Mouse (Mus musculus) bone marrow macrophage, adult 2 months (primary cell): ENCODE measurements around the gene Pnpla2. TPM values are rescaled to one million over a fixed set of nuclear protein-coding genes. Genes with fewer than 3 reads are reported as not detected.

Source experiments
- H3K27ac ChIP-seq: 2 replicates; pipeline ENCODE4 v1.5.1; 2012; ENCODE audit warnings: low read depth, low read length; ENCODE audit not compliant: insufficient read depth
- H3K4me1 ChIP-seq: 2 replicates; pipeline ENCODE4 v1.6.1; 2012; ENCODE audit warnings: low read length; ENCODE audit not compliant: control insufficient read depth, insufficient read depth
- H3K4me3 ChIP-seq: 2 replicates; pipeline ENCODE4 v1.5.1; 2012; ENCODE audit warnings: mild to moderate bottlenecking, low read length, moderate library complexity; ENCODE audit not compliant: insufficient read depth
- CTCF ChIP-seq: IDR thresholded peaks from 2 replicates; pipeline ENCODE4 v1.5.1; 2012; ENCODE audit warnings: low read depth, mild to moderate bottlenecking, low read length, moderate library complexity
- POLR2A ChIP-seq: IDR thresholded peaks from 2 replicates; pipeline ENCODE4 v1.6.1; 2012; ENCODE audit warnings: mild to moderate bottlenecking, low read depth, low read length, borderline replicate concordance
- polyA plus RNA-seq: library from polyadenylated mRNA; stranded (reverse); fragments of >200 nt; gene quantifications from 2 replicates; pipeline ENCODE4 v1.2.4, GENCODE M21; 2012; ENCODE audit not compliant: missing spikeins, insufficient read depth, insufficient read length

The Pnpla2 gene
- polyA plus RNA-seq, 1 experiment = 94.0 TPM

DNA sequence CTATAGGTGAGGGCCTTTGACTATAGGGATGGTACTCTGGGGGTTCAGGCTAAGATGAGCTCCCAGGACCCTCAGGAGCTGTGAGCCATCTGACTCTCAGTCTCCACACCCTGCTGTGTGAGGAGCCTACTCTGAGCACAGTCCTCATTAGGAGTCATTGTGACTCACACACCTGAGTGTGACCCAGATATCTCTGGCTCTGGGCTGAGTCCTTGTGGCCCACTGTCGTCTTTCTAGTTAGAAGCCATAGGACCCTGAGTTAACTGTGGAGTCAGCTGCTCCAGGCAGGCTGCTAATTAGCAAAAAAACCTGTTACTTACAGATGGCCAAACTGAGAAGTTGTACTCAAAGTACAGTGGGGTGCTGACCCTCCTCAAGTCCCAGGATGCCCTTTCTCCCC lies 38.7 kb downstream of the Pnpla2 start:
- TF ChIP-seq CTCF (no peak), POLR2A (no peak)
- Histone ChIP-seq H3K27ac (no peak overlapping the region), H3K4me1 (peaks cover 40% of the 10 kb centered on the region), H3K4me3 (no peak overlapping the region)

- H3K27ac ChIP-seq = no peak overlapping the region
- H3K4me1 ChIP-seq = peaks cover 27% of the 10 kb centered on the region
- TF ChIP-seq POLR2A = no peak
- TF ChIP-seq CTCF = no peak
- no peak overlapping the region for H3K4me3 ChIP-seq
These were observed 40.4 kb downstream of the Pnpla2 start for GRCm38 (mm10) chr7:141495379-141495778.

GRCm38 (mm10) chr7:141495940-141496339 lies 40.9 kb downstream of the Pnpla2 start:
- no peak overlapping the region for H3K4me3 ChIP-seq
- TF ChIP-seq POLR2A = no peak
- TF ChIP-seq CTCF = no peak
- H3K4me1 ChIP-seq = peaks cover 21% of the 10 kb centered on the region
- no peak overlapping the region for H3K27ac ChIP-seq

GRCm38 (mm10) chr7:141497600-141497999 lies 42.6 kb downstream of the Pnpla2 start:
- Histone ChIP-seq H3K4me1 (peaks cover 15% of the 10 kb centered on the region), H3K27ac (no peak overlapping the region), H3K4me3 (no peak overlapping the region)
- no peak for TF ChIP-seq POLR2A
- no peak for TF ChIP-seq CTCF

DNA sequence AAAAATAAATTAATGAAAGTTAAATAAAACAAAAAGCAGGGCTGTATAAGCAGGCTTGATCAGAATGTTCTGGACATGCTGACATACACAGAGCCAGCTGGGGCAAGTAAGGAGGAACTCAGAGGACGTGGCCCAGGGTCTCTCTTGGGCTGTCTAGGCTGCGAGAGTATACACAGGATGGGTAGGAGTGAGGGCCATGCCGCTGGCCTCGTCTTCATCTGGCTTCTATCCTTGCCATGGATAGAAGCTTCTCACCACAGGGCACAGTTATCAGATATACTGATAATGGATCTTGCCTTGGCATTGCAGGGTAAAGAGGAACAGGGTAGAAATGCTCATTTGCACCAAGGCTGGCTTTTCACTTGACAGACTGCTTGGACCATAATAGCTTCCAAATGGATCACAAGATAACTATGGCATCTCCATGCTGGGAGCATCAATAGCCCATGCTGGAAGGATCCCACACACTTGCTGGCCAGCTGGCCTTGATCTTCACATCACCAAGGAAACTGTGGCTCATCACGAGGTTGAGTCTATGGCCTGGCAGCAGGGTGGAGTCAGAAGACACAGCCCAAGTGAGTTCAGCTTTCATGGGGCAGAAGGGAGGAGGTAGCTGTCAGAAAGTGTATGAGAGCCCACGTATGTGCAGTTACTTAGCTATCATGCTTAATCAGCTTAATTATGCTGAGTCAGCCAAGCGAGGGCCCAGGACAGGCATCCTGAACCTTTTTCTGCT lies 47.0 kb downstream of the Pnpla2 start:
- no peak overlapping the region for H3K27ac ChIP-seq
- peaks cover 14% of the 10 kb centered on the region for H3K4me1 ChIP-seq
- TF ChIP-seq POLR2A = no peak
- TF ChIP-seq CTCF = no peak
- no peak overlapping the region for H3K4me3 ChIP-seq

- H3K4me1 ChIP-seq = peaks cover 8% of the 10 kb centered on the region
- H3K27ac ChIP-seq = no peak overlapping the region
- H3K4me3 ChIP-seq = no peak overlapping the region
- TF ChIP-seq POLR2A (no peak), CTCF (no peak)
These were observed 47.5 kb downstream of the Pnpla2 start for GRCm38 (mm10) chr7:141502556-141502905.

- no peak overlapping the region for H3K4me3 ChIP-seq
- no peaks in the 10 kb centered on the region for H3K4me1 ChIP-seq
- TF ChIP-seq CTCF (no peak), POLR2A (no peak)
- H3K27ac ChIP-seq = no peak overlapping the region
These were observed 51.3 kb downstream of the Pnpla2 start for GRCm38 (mm10) chr7:141506278-141506677.

- H3K27ac ChIP-seq = no peak overlapping the region
- no peak overlapping the region for H3K4me3 ChIP-seq
- no peaks in the 10 kb centered on the region for H3K4me1 ChIP-seq
- no peak for TF ChIP-seq CTCF
- TF ChIP-seq POLR2A = no peak
These were observed 53.2 kb downstream of the Pnpla2 start for GRCm38 (mm10) chr7:141508160-141508559.

GRCm38 (mm10) chr7:141510196-141510595 lies 55.2 kb downstream of the Pnpla2 start:
- H3K4me3 ChIP-seq = no peak overlapping the region
- H3K27ac ChIP-seq = no peak overlapping the region
- no peaks in the 10 kb centered on the region for H3K4me1 ChIP-seq
- TF ChIP-seq POLR2A (no peak), CTCF (no peak)

Other genes with a start within 250 kb of the Pnpla2 start
- gene Lmntd2, start 241.1 kb upstream of the Pnpla2 start, polyA plus RNA-seq = 0.88 TPM in 1 of 2 replicates, not detected in the other
- 3.5 and 3.9 TPM in 2 replicates for gene Rassf7, start 239.3 kb upstream of the Pnpla2 start, polyA plus RNA-seq
- gene Phrf1, start 226.4 kb upstream of the Pnpla2 start, polyA plus RNA-seq = 36.2 and 45.2 TPM in 2 replicates
- gene Irf7, start 188.7 kb upstream of the Pnpla2 start, polyA plus RNA-seq = 164 and 168 TPM in 2 replicates
- not detected in 2 replicates for gene Cdhr5, start 178.4 kb upstream of the Pnpla2 start, polyA plus RNA-seq
- not detected in 2 replicates for gene Sct, start 176.1 kb upstream of the Pnpla2 start, polyA plus RNA-seq
- gene Drd4, start 163.2 kb upstream of the Pnpla2 start, polyA plus RNA-seq = not detected in 2 replicates
- 27.3 and 37.4 TPM in 2 replicates for gene Deaf1, start 127.5 kb upstream of the Pnpla2 start, polyA plus RNA-seq
- gene Tmem80, start 127.5 kb upstream of the Pnpla2 start, polyA plus RNA-seq = 29.8 and 37.8 TPM in 2 replicates
- gene Eps8l2, start 116.3 kb upstream of the Pnpla2 start, polyA plus RNA-seq = not detected in 2 replicates
- 422 and 438 TPM in 2 replicates for gene Taldo1, start 63.0 kb upstream of the Pnpla2 start, polyA plus RNA-seq
- gene Gatd1, start 41.1 kb upstream of the Pnpla2 start, polyA plus RNA-seq = 45.8 and 50.5 TPM in 2 replicates
- not detected in 2 replicates for gene Cend1, start 25.7 kb upstream of the Pnpla2 start, polyA plus RNA-seq
- gene Slc25a22, start 17.3 kb upstream of the Pnpla2 start, polyA plus RNA-seq = 21.4 and 24.8 TPM in 2 replicates
- gene Pidd1, start 11.2 kb upstream of the Pnpla2 start, polyA plus RNA-seq = 4.0 and 5.6 TPM in 2 replicates
- gene Rplp2, start 7.8 kb upstream of the Pnpla2 start, polyA plus RNA-seq = 2,115 and 2,403 TPM in 2 replicates
- 66.8 and 69.6 TPM in 2 replicates for gene Cracr2b, start 5.9 kb downstream of the Pnpla2 start, polyA plus RNA-seq
- gene Cd151, start 12.2 kb downstream of the Pnpla2 start, polyA plus RNA-seq = 49.5 and 57.9 TPM in 2 replicates
- 4.8 and 5.0 TPM in 2 replicates for gene Polr2l, start 19.9 kb downstream of the Pnpla2 start, polyA plus RNA-seq
- 99.8 and 102 TPM in 2 replicates for gene Tspan4, start 20.0 kb downstream of the Pnpla2 start, polyA plus RNA-seq
- gene Chid1, start 84.7 kb downstream of the Pnpla2 start, polyA plus RNA-seq = 16.3 TPM in 2 replicates
- gene Ap2a2, start 107.0 kb downstream of the Pnpla2 start, polyA plus RNA-seq = 103 and 114 TPM in 2 replicates
- gene Muc6, start 200.1 kb downstream of the Pnpla2 start, polyA plus RNA-seq = not detected in 2 replicates
- 1.7 and 3.4 TPM in 2 replicates for gene Muc2, start 235.1 kb downstream of the Pnpla2 start, polyA plus RNA-seq